Mouse (Mus musculus) embryo, embryonic 10.5 days (tissue): Measurements from ENCODE around the gene Ms4a2.

ENCODE experiments used
- DNase-seq: peaks from one replicate; pipeline ENCODE4 v3.0.0-alpha.2; 2015; ENCODE audit warnings: low spot score

Gene Ms4a2

DNA sequence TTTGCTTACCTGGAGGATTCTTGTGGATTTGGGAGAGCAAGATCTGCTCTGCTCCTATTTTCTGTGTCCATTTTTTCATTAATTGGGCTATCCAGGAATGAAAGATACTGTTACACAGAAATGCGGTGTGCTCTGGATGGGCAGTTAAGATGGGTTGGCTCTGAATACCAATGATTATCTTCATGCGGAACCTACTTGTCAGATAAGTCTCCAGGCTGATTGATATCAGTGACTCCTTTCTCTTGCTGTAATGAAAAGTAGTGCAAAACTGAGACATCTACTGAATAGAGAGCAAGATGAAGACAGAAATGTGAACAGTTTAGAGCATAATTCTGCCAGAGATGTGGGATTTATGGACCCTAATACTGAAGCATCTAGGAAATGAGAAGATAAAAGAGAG lies at the start of gene Ms4a2:
Gene Ms4a2 (minus strand): TSS at position 169 of the 400 bp plus-strand sequence.
- no peak for DNase-seq

- no peak for DNase-seq
Observed at GRCm38 (mm10) chr19:11661562-11661961, 38.0 kb upstream of the Ms4a2 start.

GRCm38 (mm10) chr19:11660459-11660858 lies 36.9 kb upstream of the Ms4a2 start, which contains the start of gene Oosp2:
Gene Oosp2, minus strand, starts transcription at chr19:11660559.
- DNase-seq: no peak

GRCm38 (mm10) chr19:11659142-11659541 lies 35.6 kb upstream of the Ms4a2 start:
- DNase-seq: no peak

DNA sequence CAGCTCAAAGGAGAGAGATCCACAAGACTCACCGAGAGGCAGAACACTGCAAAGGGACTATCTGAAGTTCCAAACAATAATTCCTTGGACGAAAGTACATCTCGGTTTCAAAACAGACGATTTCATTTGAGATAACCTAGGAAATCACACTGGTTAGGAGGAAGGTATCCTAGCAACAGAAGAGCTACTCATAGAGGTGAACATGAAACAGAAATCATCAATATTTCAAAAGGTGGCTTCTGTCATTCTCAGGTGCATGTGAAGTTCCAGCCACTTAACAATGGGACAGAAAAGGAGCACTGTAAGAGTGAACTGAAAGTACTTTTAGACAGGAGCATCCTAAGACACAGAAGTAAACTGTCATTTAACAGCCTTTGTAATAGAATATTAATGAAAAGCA lies 26.0 kb upstream of the Ms4a2 start:
- no peak for DNase-seq

DNA sequence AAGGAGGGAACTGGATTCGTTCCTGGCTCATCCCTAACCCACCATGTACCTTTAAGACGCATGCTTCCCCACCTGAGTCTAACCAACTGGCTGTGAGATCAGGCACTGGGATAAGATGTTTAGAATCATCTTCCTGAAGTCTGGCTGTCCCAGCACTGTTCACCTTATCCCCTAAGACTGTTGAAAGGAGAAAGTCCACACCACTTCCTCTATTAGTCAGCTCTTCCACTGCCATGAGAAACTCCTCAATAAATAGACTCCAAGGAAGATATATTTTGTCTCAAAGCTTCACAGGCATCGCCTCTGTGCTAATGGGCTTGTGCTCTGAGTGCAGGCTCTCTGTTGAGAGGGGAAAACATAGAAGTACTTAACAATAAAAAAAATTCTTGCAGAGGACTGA lies 22.6 kb upstream of the Ms4a2 start:
- DNase-seq: no peak

DNA sequence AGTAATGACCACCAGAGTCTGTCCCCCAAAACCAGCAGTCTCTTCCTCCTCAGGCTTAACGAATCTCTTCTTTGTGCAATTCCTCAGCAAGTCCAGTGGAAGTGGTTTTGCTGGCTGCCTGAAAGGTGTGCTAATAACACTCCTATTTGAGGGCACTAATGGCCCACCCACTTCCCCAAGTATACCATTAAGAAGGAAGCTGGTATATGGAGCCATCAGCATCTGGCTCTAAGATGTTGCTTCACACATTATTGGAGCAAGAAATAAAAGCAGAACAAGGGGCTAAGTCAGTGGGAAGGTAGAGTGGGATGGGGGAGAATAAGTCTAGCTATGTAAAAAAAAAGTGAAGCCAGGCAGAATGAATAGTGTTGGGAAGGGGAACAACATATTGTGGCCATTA lies 17.2 kb upstream of the Ms4a2 start, which contains the start of gene Ms4a3:
Gene Ms4a3 (minus strand): TSS at position 120 of the 400 bp plus-strand sequence.
- DNase-seq: no peak

GRCm38 (mm10) chr19:11639038-11639437 lies 15.5 kb upstream of the Ms4a2 start:
- no peak for DNase-seq

DNA sequence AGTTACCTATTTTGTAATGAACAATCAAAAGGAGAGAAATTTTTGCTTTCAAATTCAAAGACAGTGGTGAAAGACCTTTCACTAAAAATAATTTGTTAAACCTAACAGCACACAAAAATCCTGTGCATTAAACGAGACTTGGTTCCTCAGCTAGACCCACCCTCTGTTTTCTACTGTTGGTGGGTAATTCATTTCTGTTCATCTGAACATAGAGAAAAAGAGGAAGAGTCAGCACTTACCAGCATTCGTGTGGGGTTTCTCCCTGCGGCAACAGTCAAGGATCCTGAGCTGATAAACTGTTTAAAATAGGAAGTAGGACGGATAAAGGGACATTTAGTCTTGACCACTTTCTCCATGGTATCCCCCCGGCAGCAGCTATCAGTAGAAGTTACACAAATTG lies 12.1 kb upstream of the Ms4a2 start:
- DNase-seq: no peak

GRCm38 (mm10) chr19:11634330-11634729 lies 10.8 kb upstream of the Ms4a2 start:
- no peak for DNase-seq

DNA sequence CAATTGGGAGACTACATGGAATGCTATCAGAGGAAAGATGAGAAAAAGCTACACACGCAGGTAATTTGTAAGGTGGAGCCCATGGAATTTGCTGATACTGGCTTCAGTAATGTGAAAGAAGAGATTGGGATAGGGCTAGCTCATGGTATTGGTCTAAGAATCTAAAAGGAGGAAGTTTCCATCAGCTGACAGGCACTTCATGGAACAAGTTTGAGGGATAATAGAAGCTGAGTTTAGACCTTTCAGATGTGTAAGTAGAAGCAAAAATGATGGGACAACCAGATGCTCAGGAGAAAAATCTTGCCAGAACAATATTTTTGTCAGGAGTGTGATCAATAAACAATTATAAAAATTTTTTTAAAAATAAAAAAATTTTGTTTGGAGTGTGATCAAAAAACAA lies 10.2 kb upstream of the Ms4a2 start:
- DNase-seq: no peak

GRCm38 (mm10) chr19:11625231-11625630 lies 1.7 kb upstream of the Ms4a2 start:
- DNase-seq: peak; percentile 8

DNA sequence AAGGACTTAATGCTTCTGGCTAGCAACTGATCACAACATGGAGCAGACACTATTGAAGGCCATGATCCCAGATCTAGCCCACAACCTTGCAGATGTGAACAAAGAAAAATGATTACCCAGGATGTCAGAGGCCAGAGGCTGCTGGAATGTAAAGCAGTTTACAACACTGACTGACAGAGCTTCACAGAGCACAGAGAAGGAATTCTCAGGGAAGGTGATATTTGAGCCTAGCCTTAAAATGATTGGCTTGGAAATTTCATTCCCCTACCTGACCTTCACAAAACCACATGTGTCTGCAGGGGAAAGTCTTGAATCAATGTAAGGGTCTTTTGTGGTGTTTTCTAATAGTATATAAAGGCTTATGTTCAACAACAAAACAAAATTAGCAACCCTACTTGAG lies 1.3 kb upstream of the Ms4a2 start:
- peak; percentile 19 for DNase-seq

DNA sequence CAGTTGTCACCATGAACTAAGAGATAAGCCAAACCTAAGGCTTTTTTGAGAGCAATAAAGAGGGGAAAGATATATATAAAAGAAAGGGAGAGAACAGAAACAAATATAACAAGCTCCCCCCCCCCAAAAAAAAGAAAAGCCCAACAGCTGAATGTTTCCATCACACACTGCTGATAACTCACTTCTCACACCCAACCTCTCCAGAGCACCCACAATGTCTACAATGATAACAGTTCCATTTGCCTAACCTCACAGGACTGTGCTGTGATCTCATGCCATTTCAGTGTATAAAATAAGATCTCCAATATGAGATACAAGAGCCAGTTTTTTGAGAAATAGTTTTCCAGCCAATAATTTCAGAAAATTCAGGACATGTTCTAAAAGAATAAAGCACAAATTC lies 5.5 kb downstream of the Ms4a2 start:
- DNase-seq: no peak

GRCm38 (mm10) chr19:11614805-11615204 lies 8.7 kb downstream of the Ms4a2 start:
- DNase-seq: no peak

DNA sequence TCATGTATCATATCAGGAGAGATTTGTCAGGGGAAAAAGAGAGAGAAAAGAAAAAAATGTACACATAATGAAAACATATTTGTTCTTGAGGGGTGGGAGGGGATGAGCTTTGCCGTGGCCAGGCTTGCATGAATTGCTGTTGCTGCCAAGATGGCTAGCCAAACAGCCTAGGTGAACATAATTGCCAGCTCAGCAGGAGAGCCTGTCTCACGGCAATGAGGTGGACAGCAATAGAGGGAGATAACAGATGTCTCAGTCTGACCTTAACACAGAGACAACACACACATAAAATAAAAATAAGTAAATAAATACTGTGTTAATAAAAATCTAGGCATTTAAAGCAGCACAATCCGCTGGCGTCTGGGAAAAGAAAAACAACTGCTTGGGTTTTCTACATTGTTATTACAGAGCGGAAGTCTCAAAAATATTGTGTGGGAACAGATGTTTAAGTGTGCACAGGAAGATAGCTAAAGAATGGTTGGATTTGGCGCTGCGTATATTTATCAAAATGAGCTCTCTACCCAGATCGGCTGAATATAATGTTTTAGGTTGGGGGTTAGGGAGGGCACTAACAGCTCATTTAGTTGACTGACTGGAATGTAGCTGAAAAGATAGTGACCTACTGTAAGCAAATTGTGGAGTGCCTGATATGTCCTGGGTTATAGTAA lies 9.6 kb downstream of the Ms4a2 start:
- DNase-seq: no peak

GRCm38 (mm10) chr19:11613084-11613483 lies 10.4 kb downstream of the Ms4a2 start:
- no peak for DNase-seq

DNA sequence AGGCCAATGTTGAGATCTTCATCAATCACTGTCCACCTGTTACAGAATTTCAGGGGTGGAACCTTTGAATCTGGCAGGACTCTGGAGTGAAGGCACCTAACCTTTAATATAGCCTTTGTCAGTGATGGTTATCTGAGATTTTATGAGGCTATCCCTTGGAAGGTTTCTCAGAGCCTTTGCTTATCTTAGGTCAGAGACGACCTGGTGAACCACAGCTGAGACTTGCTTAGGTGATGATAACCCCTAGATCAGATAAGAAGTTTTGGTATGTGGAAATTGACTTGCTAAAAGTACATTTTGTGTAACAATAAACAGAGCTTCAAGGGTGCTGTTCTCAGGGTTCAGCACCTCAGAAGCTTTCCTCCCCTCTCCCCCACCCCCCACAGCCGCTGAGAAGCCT lies 11.2 kb downstream of the Ms4a2 start:
- DNase-seq: peak; percentile 24

DNA sequence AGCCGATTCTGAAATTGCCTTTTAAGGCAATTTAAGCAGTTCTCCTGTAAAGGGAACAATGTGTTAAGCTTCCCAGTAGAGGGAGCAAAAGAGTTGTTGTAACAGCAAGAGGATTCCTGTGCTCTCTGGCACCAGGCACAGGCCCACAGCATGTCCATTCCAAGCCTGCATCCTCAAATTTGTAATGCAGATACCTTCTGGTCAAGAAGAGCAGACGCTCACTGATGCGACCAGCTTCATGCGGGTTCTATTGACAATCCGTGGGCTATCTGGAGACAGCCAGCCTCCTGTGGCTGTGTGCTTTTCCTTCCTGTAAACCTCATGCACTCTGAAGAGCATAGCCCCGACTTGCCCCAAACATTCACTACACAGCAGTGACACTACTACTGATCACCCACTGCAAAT lies 12.0 kb downstream of the Ms4a2 start:
- DNase-seq: peak; percentile 75

DNA sequence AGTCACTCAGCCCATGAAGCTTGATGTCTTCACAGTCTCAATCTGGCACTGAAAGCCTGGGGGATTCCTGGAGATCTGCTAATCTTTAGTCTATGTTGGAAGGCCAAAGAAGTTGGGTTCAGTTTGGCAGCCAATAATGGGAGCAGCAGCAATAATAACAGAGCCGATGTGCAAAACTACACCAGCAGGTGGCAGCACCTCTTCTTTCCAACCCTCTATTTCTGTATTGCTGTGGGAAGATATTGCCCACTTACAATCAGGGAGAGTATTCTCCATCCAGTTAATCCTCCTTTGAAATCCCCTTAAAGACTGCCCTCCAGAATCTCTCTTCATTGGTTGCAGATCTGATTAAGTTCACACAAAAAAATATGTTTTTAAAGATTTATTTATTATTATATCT lies 15.3 kb downstream of the Ms4a2 start:
- peak; percentile 74 for DNase-seq

- DNase-seq: no peak
Observed at GRCm38 (mm10) chr19:11604603-11605002, 18.9 kb downstream of the Ms4a2 start, which contains the start of gene Ms4a6d. Gene Ms4a6d, minus strand, starts transcription at chr19:11604849.

DNA sequence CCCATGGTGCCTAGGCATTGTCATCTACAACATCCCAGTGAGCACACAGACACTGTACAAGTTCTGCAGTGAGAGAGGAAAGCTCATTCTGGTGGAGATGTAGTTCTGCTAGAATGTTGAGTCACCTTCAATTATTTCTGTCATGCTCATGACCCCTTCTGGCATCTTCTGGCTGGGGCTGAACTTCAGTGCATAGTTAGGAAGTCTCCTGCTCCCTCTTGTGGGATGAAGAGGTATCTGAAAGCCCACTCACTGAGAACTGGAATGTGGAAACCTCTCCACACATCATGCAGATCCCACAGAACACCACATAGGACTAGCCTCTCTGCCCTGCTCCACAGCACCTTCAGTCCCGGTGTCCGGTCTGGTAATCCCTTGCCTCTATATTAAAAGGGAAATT lies 21.5 kb downstream of the Ms4a2 start:
- DNase-seq: peak; percentile 23

- DNase-seq: no peak
Observed at GRCm38 (mm10) chr19:11601349-11601748, 22.2 kb downstream of the Ms4a2 start.

DNA sequence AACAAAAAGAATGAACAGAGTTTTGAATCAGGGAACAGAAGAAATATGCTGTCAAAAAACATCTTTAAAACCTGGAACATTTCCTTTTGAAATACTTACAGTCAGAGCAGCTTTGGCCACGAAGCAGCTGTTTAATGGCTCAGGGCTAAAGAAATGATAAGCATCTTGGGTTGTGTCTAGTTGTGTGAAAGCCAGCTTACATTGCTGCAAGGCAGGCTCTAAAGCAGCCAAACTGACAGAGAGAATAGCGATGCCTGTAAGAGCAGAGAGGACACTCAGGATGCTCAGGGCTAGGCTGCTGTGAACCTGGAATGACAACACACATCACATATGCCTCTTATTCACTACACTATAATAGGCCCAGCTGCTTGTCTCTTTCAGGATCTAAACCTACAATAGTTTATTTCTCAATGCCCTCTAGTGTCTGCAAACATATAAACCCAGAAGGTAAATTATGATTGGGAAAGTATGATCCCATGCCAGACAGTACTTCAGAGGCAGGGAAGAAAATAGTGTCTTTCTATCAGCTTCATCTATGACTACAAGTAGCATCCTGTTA lies 33.5 kb downstream of the Ms4a2 start:
- DNase-seq: no peak
